ENCODE assay signal across 13 mouse cellular contexts in genomic region chr16:93574521-93575191, GRCm38 (mm10). TPM values are rescaled to one million over a fixed set of nuclear protein-coding genes. Genes with fewer than 3 reads are reported as not detected.
DNase-seq lines count a peak whose midpoint lies in the region; ATAC-seq and TF ChIP-seq lines count a peak whose summit lies in the region.
"Had no signal": no experiment of that assay in that cellular context is flagged by ENCODE, and none has a peak within 500 bp of the region (broad histone marks: within the 10 kb centered on the region; RNA-seq: fewer than 3 reads in every experiment).

No protein-coding gene starts in this region.

- 0 out of 2 replicates have a peak overlapping the region, but pooled peaks have one; percentile 5 for H3K9ac ChIP-seq in heart, embryonic 13.5 days
- H3K9ac ChIP-seq in hindbrain, postnatal 0 days (replicated peaks; ENCODE audit: low read length) = no peak overlapping the region
- H3K9ac ChIP-seq in intestine, embryonic 15.5 days = no peak overlapping the region
- H3K9ac ChIP-seq: forebrain, postnatal 0 days had no signal

- no peaks in the 10 kb centered on the region for H3K36me3 ChIP-seq in heart, embryonic 13.5 days
- H3K36me3 ChIP-seq in spleen, adult 2 months (ENCODE audit: control insufficient read depth, insufficient read depth, low read length) = no peaks in the 10 kb centered on the region
- H3K36me3 ChIP-seq in hindbrain, postnatal 0 days (ENCODE audit: insufficient read depth, low read length) = no peaks in the 10 kb centered on the region
- H3K36me3 ChIP-seq in intestine, embryonic 15.5 days = no peaks in the 10 kb centered on the region

- peak overlapping the region; percentile 4; the same call in 1 of the 2 replicates for H3K4me2 ChIP-seq in heart, embryonic 13.5 days
- no peak overlapping the region for H3K4me2 ChIP-seq in hindbrain, postnatal 0 days (ENCODE audit: low read depth, low read length)
- no peak overlapping the region for H3K4me2 ChIP-seq in intestine, embryonic 15.5 days (replicated peaks)

- peaks cover 7% of the 10 kb centered on the region for H3K4me1 ChIP-seq in heart, embryonic 13.5 days
- H3K4me1 ChIP-seq in spleen, adult 2 months (ENCODE audit: control insufficient read depth, insufficient read depth, insufficient read length) = no peaks in the 10 kb centered on the region; the same call in none of the 2 replicates
- H3K4me1 ChIP-seq in hindbrain, postnatal 0 days (ENCODE audit: insufficient read depth, low read length) = no peaks in the 10 kb centered on the region
- H3K4me1 ChIP-seq in intestine, embryonic 15.5 days (replicated peaks) = peaks cover 5% of the 10 kb centered on the region; the same call in 1 of the 2 replicates

- ATAC-seq in heart, embryonic 13.5 days (ENCODE audit: extremely low read depth, insufficient number of reproducible peaks, low FRiP score, low TSS enrichment) = no peak
- ATAC-seq in hindbrain, postnatal 0 days = 0 out of 2 replicates have a peak, but pooled peaks have one; percentile 16
- ATAC-seq in intestine, embryonic 15.5 days = no peak
- ATAC-seq: forebrain, postnatal 0 days had no signal

- no peak overlapping the region for H3K4me3 ChIP-seq in heart, embryonic 13.5 days
- no peak overlapping the region for H3K4me3 ChIP-seq in spleen, adult 2 months (ENCODE audit: extremely low read depth, insufficient read depth, insufficient read length)
- no peak overlapping the region for H3K4me3 ChIP-seq in hindbrain, postnatal 0 days (ENCODE audit: low read length)
- no peak overlapping the region for H3K4me3 ChIP-seq in intestine, embryonic 15.5 days (replicated peaks)

- TF ChIP-seq POLR2A in spleen, adult 2 months (IDR thresholded peaks at IDR 0.05; ENCODE audit: low read depth, low read length) = no peak

- intact Hi-C loops in heart, postnatal 36 days (cut with DNase I) = no loop called here

- DNase-seq in heart, postnatal 36 days = no peak
- peak in 1 of 2 experiments; percentile 55 for DNase-seq in spleen, adult 2 months (ENCODE audit: low read depth in 1 of 2, low spot score in 2 of 2)
- DNase-seq in spleen, postnatal 14 days (ENCODE audit: low spot score in 2 of 2) = no peak
- no peak for DNase-seq in hindbrain, postnatal 0 days (ENCODE audit: low spot score)
- DNase-seq in thymus, postnatal 4 days = peak; percentile 76
- DNase-seq in cerebellum, adult 11 months = no peak
- DNase-seq: adrenal gland, postnatal 25 days; cerebellum, postnatal 25 days; forebrain, postnatal 0 days; heart, postnatal 10 days had no signal

- no peak for TF ChIP-seq CTCF in spleen, adult 2 months (IDR thresholded peaks at IDR 0.05; ENCODE audit: extremely low read depth, insufficient read depth, insufficient read length, insufficient replicate concordance)
- TF ChIP-seq CTCF in hindbrain, postnatal 0 days (IDR thresholded peaks at IDR 0.05; ENCODE audit: low read depth) = no peak

- 45% methylated on average over 18 of the region's 18 CpGs for WGBS in heart, embryonic 13.5 days
- WGBS in spleen, adult 2 months = 30% methylated on average over 18 of the region's 18 CpGs
- WGBS in hindbrain, postnatal 0 days = 54% methylated on average over 18 of the region's 18 CpGs
- 44% methylated on average over 18 of the region's 18 CpGs for WGBS in intestine, embryonic 15.5 days

- no peak overlapping the region for H3K27ac ChIP-seq in heart, embryonic 13.5 days (replicated peaks)
- peak overlapping the region; percentile 84 for H3K27ac ChIP-seq in spleen, adult 2 months (ENCODE audit: insufficient read depth, low read length)
- no peak overlapping the region for H3K27ac ChIP-seq in hindbrain, postnatal 0 days
- no peak overlapping the region for H3K27ac ChIP-seq in intestine, embryonic 15.5 days
- H3K27ac ChIP-seq: macrophage had no signal

- H3K9me3 ChIP-seq in heart, embryonic 13.5 days = no peaks in the 10 kb centered on the region
- H3K9me3 ChIP-seq in hindbrain, postnatal 0 days (ENCODE audit: low read length) = no peaks in the 10 kb centered on the region
- H3K9me3 ChIP-seq in intestine, embryonic 15.5 days = no peaks in the 10 kb centered on the region

- peaks cover 22% of the 10 kb centered on the region; the same call in 1 of the 2 replicates for H3K27me3 ChIP-seq in heart, embryonic 13.5 days (replicated peaks)
- no peaks in the 10 kb centered on the region for H3K27me3 ChIP-seq in spleen, adult 2 months (ENCODE audit: control insufficient read depth, insufficient read depth, low read length)
- no peaks in the 10 kb centered on the region for H3K27me3 ChIP-seq in hindbrain, postnatal 0 days (ENCODE audit: insufficient read depth, low read length)
- H3K27me3 ChIP-seq in intestine, embryonic 15.5 days (replicated peaks) = 0 out of 2 replicates have a peak, but pooled peaks cover 3% of the 10 kb centered on the region

RNA-seq across cellular contexts. Expression of gene Setd4, which starts 29.2 kb away (rescaled TPM):
- polyA plus RNA-seq in heart, embryonic 13.5 days (2015; fragmentation: Nextera tagmentation; extraction: Ambion mirVana) = 5.4 and 5.8 TPM in 2 replicates
- 1 to 10 TPM; 1.3 to 3.0 TPM for total RNA-seq in heart, postnatal 36 days (2021)
- 10.2 and 10.6 TPM in 2 replicates for polyA plus RNA-seq in spleen, adult 2 months (2012; rRNA removed)
- 10.3 and 29.0 TPM in 2 replicates for total RNA-seq in hindbrain, postnatal 0 days (2014; rRNA removed)
- polyA plus RNA-seq in hindbrain, postnatal 0 days (2015; fragmentation: Nextera tagmentation; extraction: Ambion mirVana) = 13.4 and 13.8 TPM in 2 replicates
- polyA plus RNA-seq in intestine, embryonic 15.5 days (2015; fragmentation: Nextera tagmentation; extraction: Ambion mirVana) = 8.7 and 9.9 TPM in 2 replicates

RNA-seq across cellular contexts. Expression of gene Cbr1, which starts 31.0 kb away (rescaled TPM):
- 58.6 and 59.4 TPM in 2 replicates for polyA plus RNA-seq in heart, embryonic 13.5 days (2015; fragmentation: Nextera tagmentation; extraction: Ambion mirVana)
- 10 to 100 TPM; 25.5 to 26.2 TPM for total RNA-seq in heart, postnatal 36 days (2021)
- 30.3 and 36.2 TPM in 2 replicates for polyA plus RNA-seq in spleen, adult 2 months (2012; rRNA removed)
- 76.3 and 96.9 TPM in 2 replicates for total RNA-seq in hindbrain, postnatal 0 days (2014; rRNA removed)
- 113 and 119 TPM in 2 replicates for polyA plus RNA-seq in hindbrain, postnatal 0 days (2015; fragmentation: Nextera tagmentation; extraction: Ambion mirVana)
- 119 and 122 TPM in 2 replicates for polyA plus RNA-seq in intestine, embryonic 15.5 days (2015; fragmentation: Nextera tagmentation; extraction: Ambion mirVana)

RNA-seq across cellular contexts. Expression of gene Gm5678, which starts 53.2 kb away (rescaled TPM):
- polyA plus RNA-seq in heart, embryonic 13.5 days (2015; fragmentation: Nextera tagmentation; extraction: Ambion mirVana) = not detected in 2 replicates
- under 1 TPM; 0.68 to 0.94 TPM for total RNA-seq in heart, postnatal 36 days (2021)
- not detected in 2 replicates for polyA plus RNA-seq in spleen, adult 2 months (2012; rRNA removed)
- not detected in 2 replicates for total RNA-seq in hindbrain, postnatal 0 days (2014; rRNA removed)
- polyA plus RNA-seq in hindbrain, postnatal 0 days (2015; fragmentation: Nextera tagmentation; extraction: Ambion mirVana) = not detected in 2 replicates
- polyA plus RNA-seq in intestine, embryonic 15.5 days (2015; fragmentation: Nextera tagmentation; extraction: Ambion mirVana) = not detected in 2 replicates
- total RNA-seq: forebrain, postnatal 0 days had no signal
- polyA plus RNA-seq: forebrain, postnatal 0 days; macrophage had no signal
